Mouse (Mus musculus): ENCODE measurements around the gene E330021D16Rik. TPM values are rescaled to one million over a fixed set of nuclear protein-coding genes. Genes with fewer than 3 reads are reported as not detected.
A peak's percentile ranks its signal among the peaks of the same experiment; 100 is the strongest.

Gene E330021D16Rik
- total RNA-seq, 2 experiments from 2014 or later = not detected

GRCm38 (mm10) chr6:136433573-136433972 is 18.2 kb upstream of the E330021D16Rik start:
- intact Hi-C loops (cut with DNase I) = no loop called here
- TF ChIP-seq CTCF (IDR thresholded peaks at IDR 0.05) = no peak
- Histone ChIP-seq H3K4me3 (no peak overlapping the region), H3K27ac (no peak overlapping the region)
- DNase-seq = no peak

GRCm38 (mm10) chr6:136431896-136432248 is 16.5 kb upstream of the E330021D16Rik start:
- no peak for TF ChIP-seq CTCF (IDR thresholded peaks at IDR 0.05)
- DNase-seq = no peak
- Histone ChIP-seq H3K4me3 (no peak overlapping the region), H3K27ac (no peak overlapping the region)
- intact Hi-C loops (cut with DNase I) = no loop called here

GRCm38 (mm10) chr6:136431169-136431895 is 16.0 kb upstream of the E330021D16Rik start:
- intact Hi-C loops (cut with DNase I) = no loop called here
- Histone ChIP-seq H3K27ac (no peak overlapping the region), H3K4me3 (no peak overlapping the region)
- no peak for DNase-seq
- no peak for TF ChIP-seq CTCF (IDR thresholded peaks at IDR 0.05)

GRCm38 (mm10) chr6:136429441-136429840 is 14.1 kb upstream of the E330021D16Rik start:
- TF ChIP-seq CTCF (IDR thresholded peaks at IDR 0.05) = no peak
- Histone ChIP-seq H3K4me3 (no peak overlapping the region), H3K27ac (no peak overlapping the region)
- intact Hi-C loops (cut with DNase I) = loop anchor here (10.0 kb wide), 1 partner anchor 175 kb away; no protein-coding TSS in a partner anchor
- DNase-seq = no peak

DNA sequence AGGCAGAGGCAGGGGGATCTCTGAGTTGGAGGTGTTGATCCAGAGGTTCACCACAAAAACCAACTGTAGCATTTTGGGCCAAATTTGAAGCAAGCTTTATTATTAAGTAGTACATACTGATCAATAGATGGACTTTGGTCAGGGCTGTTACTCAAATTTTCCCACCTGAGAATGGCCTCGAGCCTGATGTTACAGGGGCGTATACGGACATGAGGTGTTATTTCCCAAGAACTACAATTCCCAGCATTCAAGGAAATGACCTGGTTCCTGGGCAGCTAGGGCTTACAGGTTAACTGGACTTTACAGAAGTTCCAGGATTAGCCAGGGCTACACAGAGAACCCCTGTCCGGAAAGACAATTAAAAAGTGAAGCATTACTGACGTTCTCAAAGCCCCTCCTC is 13.0 kb upstream of the E330021D16Rik start:
- Histone ChIP-seq H3K4me3 (no peak overlapping the region), H3K27ac (no peak overlapping the region)
- DNase-seq = no peak
- no peak for TF ChIP-seq CTCF (IDR thresholded peaks at IDR 0.05)
- intact Hi-C loops (cut with DNase I) = loop anchor here (10.0 kb wide), 1 partner anchor 176 kb away; no protein-coding TSS in a partner anchor

- no peak for TF ChIP-seq CTCF (IDR thresholded peaks at IDR 0.05)
- no peak for DNase-seq
- Histone ChIP-seq H3K4me3 (no peak overlapping the region), H3K27ac (no peak overlapping the region)
- intact Hi-C loops (cut with DNase I) = loop anchor here (10.0 kb wide), 1 partner anchor 178 kb away; no protein-coding TSS in a partner anchor
Observed at GRCm38 (mm10) chr6:136427240-136427639, 11.9 kb upstream of the E330021D16Rik start.

GRCm38 (mm10) chr6:136425956-136426355 is 10.6 kb upstream of the E330021D16Rik start:
- Histone ChIP-seq H3K4me3 (no peak overlapping the region), H3K27ac (no peak overlapping the region)
- no peak for DNase-seq
- intact Hi-C loops (cut with DNase I) = loop anchor here (10.0 kb wide), 1 partner anchor 179 kb away; no protein-coding TSS in a partner anchor
- no peak for TF ChIP-seq CTCF (IDR thresholded peaks at IDR 0.05)

GRCm38 (mm10) chr6:136424166-136424565 is 8.8 kb upstream of the E330021D16Rik start:
- TF ChIP-seq CTCF (IDR thresholded peaks at IDR 0.05) = no peak
- Histone ChIP-seq H3K27ac (no peak overlapping the region), H3K4me3 (no peak overlapping the region)
- DNase-seq = no peak
- intact Hi-C loops (cut with DNase I) = loop anchor here (5.0 to 10.0 kb wide), 3 partner anchors 181 to 318 kb away; no protein-coding TSS in a partner anchor

- TF ChIP-seq CTCF (IDR thresholded peaks at IDR 0.05) = no peak
- H3K4me3 ChIP-seq = no peak overlapping the region
- intact Hi-C loops (cut with DNase I) = loop anchor here (2.0 to 10.0 kb wide), 5 partner anchors 42 to 319 kb away; no protein-coding TSS in a partner anchor
- no peak overlapping the region for H3K27ac ChIP-seq
- DNase-seq = no peak
Observed at GRCm38 (mm10) chr6:136423201-136423600, 7.8 kb upstream of the E330021D16Rik start.

DNA sequence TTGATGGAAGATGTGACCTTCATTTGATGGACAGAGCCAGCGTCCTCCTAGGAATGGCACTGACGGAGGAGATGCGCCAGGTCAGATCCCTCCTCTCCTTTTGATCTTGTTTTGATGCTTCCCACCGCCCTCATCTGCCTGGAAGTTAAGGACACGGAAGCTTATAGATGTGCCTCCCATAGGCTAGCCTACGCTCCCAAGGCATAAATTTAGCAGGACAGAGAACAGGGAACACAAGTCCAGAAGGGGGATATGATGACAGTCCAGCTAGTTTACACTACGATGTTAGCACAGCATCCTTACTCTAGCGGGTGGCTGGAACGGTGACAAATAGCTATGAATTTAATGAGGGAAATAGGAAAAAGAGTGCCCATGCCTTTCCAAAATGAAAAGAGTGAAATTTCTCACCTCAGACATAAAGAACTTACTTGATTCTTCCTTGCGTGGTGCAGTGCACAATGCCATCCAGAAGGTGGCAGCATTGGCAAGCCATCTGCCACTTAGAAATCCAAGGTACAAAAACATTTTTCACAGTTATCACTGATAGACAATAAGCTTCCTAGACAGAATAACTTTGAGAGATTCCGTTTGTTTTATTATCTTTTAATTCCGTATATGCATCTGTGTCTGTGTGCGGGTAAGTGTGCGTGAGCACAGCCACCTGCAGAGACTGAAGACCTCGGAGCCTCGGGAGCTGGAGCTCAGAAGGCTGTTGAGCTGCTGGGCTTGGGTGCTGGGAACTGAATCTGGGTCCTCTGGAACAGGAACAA is 6.9 kb upstream of the E330021D16Rik start:
- TF ChIP-seq CTCF (IDR thresholded peaks at IDR 0.05) = peak; percentile 96; the same call in 1 of the 2 replicates
- intact Hi-C loops (cut with DNase I) = loop anchor here (1.0 to 10.0 kb wide), 6 partner anchors 43 to 320 kb away; no protein-coding TSS in a partner anchor
- Histone ChIP-seq H3K27ac (no peak overlapping the region), H3K4me3 (no peak overlapping the region)
- DNase-seq = peak; percentile 60

DNA sequence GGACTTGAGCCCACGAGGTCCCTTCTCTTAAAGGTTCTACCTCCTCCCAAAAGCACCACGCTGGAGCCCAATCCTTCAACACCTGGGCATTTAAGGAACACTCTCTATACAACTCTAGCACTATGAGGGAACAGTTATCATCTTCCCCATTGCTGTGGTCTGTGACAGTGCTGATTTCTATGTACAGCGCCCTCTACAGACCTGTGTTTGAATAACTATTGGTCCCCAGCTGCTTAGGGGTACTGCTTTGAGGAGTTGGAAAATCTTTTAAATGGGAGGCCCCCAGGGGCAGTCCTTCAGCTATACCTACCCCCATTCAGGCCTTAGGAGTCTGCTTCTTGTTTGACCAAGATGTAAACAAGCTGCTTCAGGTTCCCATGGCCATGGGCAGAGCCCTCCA is 5.7 kb upstream of the E330021D16Rik start:
- Histone ChIP-seq H3K27ac (no peak overlapping the region), H3K4me3 (no peak overlapping the region)
- DNase-seq = no peak
- peak; percentile 29 for TF ChIP-seq CTCF (IDR thresholded peaks at IDR 0.05)
- intact Hi-C loops (cut with DNase I) = loop anchor here (5.0 to 10.0 kb wide), 3 partner anchors 184 to 321 kb away; no protein-coding TSS in a partner anchor

- Histone ChIP-seq H3K27ac (no peak overlapping the region), H3K4me3 (no peak overlapping the region)
- no peak for TF ChIP-seq CTCF (IDR thresholded peaks at IDR 0.05)
- no peak for DNase-seq
- intact Hi-C loops (cut with DNase I) = no loop called here
Observed at GRCm38 (mm10) chr6:136418889-136419835, 3.8 kb upstream of the E330021D16Rik start.
